9 mouse cellular contexts compared by ENCODE assay signal in genomic region chr2:118199867-118200266, GRCm38 (mm10). TPM values are rescaled to one million over a fixed set of nuclear protein-coding genes. Genes with fewer than 3 reads are reported as not detected.
A peak's percentile ranks its signal among the peaks of the same experiment; 100 is the strongest.
DNase-seq lines count a peak whose midpoint lies in the region; ATAC-seq and TF ChIP-seq lines count a peak whose summit lies in the region.
"Had no signal": no experiment of that assay in that cellular context is flagged by ENCODE, and none has a peak within 500 bp of the region (broad histone marks: within the 10 kb centered on the region; RNA-seq: fewer than 3 reads in every experiment).

No protein-coding gene starts in this region.

- no peak overlapping the region for H3K4me2 ChIP-seq in heart, embryonic 16.5 days (ENCODE audit: low read depth, low read length)
- H3K4me2 ChIP-seq in lung, postnatal 0 days (replicated peaks; ENCODE audit: low read depth, low read length) = no peak overlapping the region
- H3K4me2 ChIP-seq: lung, embryonic 15.5 days had no signal

- H3K4me3 ChIP-seq in heart, embryonic 16.5 days (ENCODE audit: low read length) = no peak overlapping the region
- no peak overlapping the region for H3K4me3 ChIP-seq in lung, postnatal 0 days (ENCODE audit: low read depth, low read length)
- H3K4me3 ChIP-seq: lung, embryonic 15.5 days had no signal

- H3K9me3 ChIP-seq in heart, embryonic 16.5 days (replicated peaks; ENCODE audit: control insufficient read depth, low read length) = no peaks in the 10 kb centered on the region
- no peaks in the 10 kb centered on the region for H3K9me3 ChIP-seq in lung, postnatal 0 days (ENCODE audit: low read length)
- H3K9me3 ChIP-seq: lung, embryonic 15.5 days had no signal

- 6% methylated on average over 5 of the region's 5 CpGs for WGBS in heart, embryonic 16.5 days
- 2% methylated on average over 5 of the region's 5 CpGs for WGBS in lung, postnatal 0 days

- no peak overlapping the region for H3K9ac ChIP-seq in heart, embryonic 16.5 days (ENCODE audit: low read length)
- H3K9ac ChIP-seq in lung, postnatal 0 days (replicated peaks; ENCODE audit: low read depth) = no peak overlapping the region
- H3K9ac ChIP-seq: lung, embryonic 15.5 days had no signal

- peaks cover 4% of the 10 kb centered on the region; the same call in 1 of the 2 replicates for H3K4me1 ChIP-seq in heart, embryonic 16.5 days (ENCODE audit: control insufficient read depth, insufficient read depth, low read length)
- H3K4me1 ChIP-seq in lung, postnatal 0 days (ENCODE audit: insufficient read depth, low read depth, low read length) = no peaks in the 10 kb centered on the region; the same call in none of the 2 replicates

- peaks cover 26% of the 10 kb centered on the region for H3K27me3 ChIP-seq in heart, embryonic 16.5 days (ENCODE audit: control insufficient read depth, insufficient read depth, low read length)
- H3K27me3 ChIP-seq in lung, postnatal 0 days (replicated peaks; ENCODE audit: insufficient read depth, low read length) = no peaks in the 10 kb centered on the region
- H3K27me3 ChIP-seq: lung, embryonic 15.5 days had no signal

- peak; percentile 75 for DNase-seq in ES-CJ7 (ENCODE audit: low read depth, low spot score)
- DNase-seq in brain, adult 2 months (ENCODE audit: low read depth, low spot score) = peak; percentile 79
- peak; percentile 87 for DNase-seq in layer of hippocampus, adult 11-12 months (ENCODE audit: low spot score)
- peak; percentile 85 for DNase-seq in lung, postnatal 0 days (ENCODE audit: low spot score)
- peak; percentile 76 for DNase-seq in right cerebral cortex, adult 18-20 months
- DNase-seq in urinary bladder, postnatal 10 days (ENCODE audit: low spot score) = peak; percentile 20

- TF ChIP-seq EP300 in lung, postnatal 0 days (IDR thresholded peaks at IDR 0.05) = no peak

- no peaks in the 10 kb centered on the region for H3K36me3 ChIP-seq in heart, embryonic 16.5 days (ENCODE audit: control insufficient read depth, insufficient read depth)
- no peaks in the 10 kb centered on the region for H3K36me3 ChIP-seq in lung, postnatal 0 days (ENCODE audit: insufficient read depth, low read length)
- H3K36me3 ChIP-seq: lung, embryonic 15.5 days had no signal

- peak; percentile 94 for TF ChIP-seq CTCF in lung, postnatal 0 days (IDR thresholded peaks at IDR 0.05)

- H3K27ac ChIP-seq in heart, embryonic 16.5 days (ENCODE audit: low read length) = no peak overlapping the region
- H3K27ac ChIP-seq in lung, postnatal 0 days (ENCODE audit: low read length) = no peak overlapping the region
- H3K27ac ChIP-seq: lung, embryonic 15.5 days had no signal

- ATAC-seq in erythroid progenitor cell, adult 5-6 weeks (replicated peaks; ENCODE audit: low FRiP score, poor library complexity, severe bottlenecking) = 0 out of 2 replicates have a peak, but pooled peaks have one; percentile 49
- ATAC-seq in heart, embryonic 16.5 days (replicated peaks; ENCODE audit: extremely low read depth, insufficient read depth, low FRiP score) = peak; percentile 60; the same call in 1 of the 2 replicates
- ATAC-seq in lung, postnatal 0 days = peak; percentile 83

RNA-seq across cellular contexts. Expression of gene Fsip1, which starts 56.9 kb away (rescaled TPM):
- not detected in 2 replicates for total RNA-seq in erythroid progenitor cell, adult 5-6 weeks (2015; ENCODE audit: low replicate concordance)
- not detected in 2 replicates for total RNA-seq in erythroid progenitor cell, adult 5-6 weeks (2017; ENCODE audit: low replicate concordance)
- 0.11 and 0.20 TPM in 2 replicates for polyA plus RNA-seq in heart, embryonic 16.5 days (2015; fragmentation: Nextera tagmentation; extraction: Ambion mirVana)
- 2.3 and 3.1 TPM in 2 replicates for polyA plus RNA-seq in lung, postnatal 0 days (2015; fragmentation: Nextera tagmentation; extraction: Ambion mirVana)

Comparison
In these comparisons a context has a peak if more than half of its experiments do, and no peak if none do; other contexts are left out.
1. DNase-seq: peak in every context shown above with its lines; median percentile 87 in layer of hippocampus, adult 11-12 months; 85 in lung, postnatal 0 days; 79 in brain, adult 2 months; 76 in right cerebral cortex, adult 18-20 months; 75 in ES-CJ7; 20 in urinary bladder, postnatal 10 days.